Mouse (Mus musculus): ENCODE data around the gene Klk1b16. TPM values are rescaled to one million over a fixed set of nuclear protein-coding genes. Genes with fewer than 3 reads are reported as not detected.

The Klk1b16 gene
- polyA plus RNA-seq, 1 experiment from 2014 or later, result not detected

Other genes with a start within 250 kb of the Klk1b16 start
- gene Klk15, start 203.0 kb upstream of the Klk1b16 start, polyA plus RNA-seq (2014; fragmentation: Nextera tagmentation; extraction: Ambion mirVana), result not detected in 2 replicates
- not detected in 2 replicates for gene Klk1b8, start 186.1 kb upstream of the Klk1b16 start, polyA plus RNA-seq (2014; fragmentation: Nextera tagmentation; extraction: Ambion mirVana)
- not detected in 2 replicates for gene Klk1b1, start 170.0 kb upstream of the Klk1b16 start, polyA plus RNA-seq (2014; fragmentation: Nextera tagmentation; extraction: Ambion mirVana)
- gene Klk1b9, start 160.7 kb upstream of the Klk1b16 start, polyA plus RNA-seq (2014; fragmentation: Nextera tagmentation; extraction: Ambion mirVana), result not detected in 2 replicates
- not detected in 2 replicates for gene Klk1b11, start 140.9 kb upstream of the Klk1b16 start, polyA plus RNA-seq (2014; fragmentation: Nextera tagmentation; extraction: Ambion mirVana)
- gene Klk1b26, start 124.6 kb upstream of the Klk1b16 start, polyA plus RNA-seq (2014; fragmentation: Nextera tagmentation; extraction: Ambion mirVana), result 0.15 TPM in 1 of 2 replicates, not detected in the other
- gene Klk1b27, start 84.5 kb upstream of the Klk1b16 start, polyA plus RNA-seq (2014; fragmentation: Nextera tagmentation; extraction: Ambion mirVana), result not detected in 2 replicates
- gene Klk1b21, start 34.4 kb upstream of the Klk1b16 start, polyA plus RNA-seq (2014; fragmentation: Nextera tagmentation; extraction: Ambion mirVana), result not detected in 2 replicates
- not detected in 2 replicates for gene Klk1b22, start 24.1 kb upstream of the Klk1b16 start, polyA plus RNA-seq (2014; fragmentation: Nextera tagmentation; extraction: Ambion mirVana)
- gene Klk1b24, start 51.5 kb downstream of the Klk1b16 start, polyA plus RNA-seq (2014; fragmentation: Nextera tagmentation; extraction: Ambion mirVana), result not detected in 2 replicates
- gene Klk1b3, start 61.4 kb downstream of the Klk1b16 start, polyA plus RNA-seq (2014; fragmentation: Nextera tagmentation; extraction: Ambion mirVana), result not detected in 2 replicates
- not detected in 2 replicates for gene Klk1b4, start 70.7 kb downstream of the Klk1b16 start, polyA plus RNA-seq (2014; fragmentation: Nextera tagmentation; extraction: Ambion mirVana)
- not detected in 2 replicates for gene Klk1b5, start 79.2 kb downstream of the Klk1b16 start, polyA plus RNA-seq (2014; fragmentation: Nextera tagmentation; extraction: Ambion mirVana)
- gene Klk1, start 88.6 kb downstream of the Klk1b16 start, polyA plus RNA-seq (2014; fragmentation: Nextera tagmentation; extraction: Ambion mirVana), result not detected in 2 replicates
- gene Gm36864, start 99.4 kb downstream of the Klk1b16 start, polyA plus RNA-seq (2014; fragmentation: Nextera tagmentation; extraction: Ambion mirVana), result not detected in 2 replicates
- gene 1700028J19Rik, start 109.9 kb downstream of the Klk1b16 start, polyA plus RNA-seq (2014; fragmentation: Nextera tagmentation; extraction: Ambion mirVana), result 1.00 and 1.9 TPM in 2 replicates
- 121 and 132 TPM in 2 replicates for gene 2410002F23Rik, start 110.0 kb downstream of the Klk1b16 start, polyA plus RNA-seq (2014; fragmentation: Nextera tagmentation; extraction: Ambion mirVana)
- not detected in 2 replicates for gene Acp4, start 120.6 kb downstream of the Klk1b16 start, polyA plus RNA-seq (2014; fragmentation: Nextera tagmentation; extraction: Ambion mirVana)
- 2.3 TPM in 1 of 2 replicates, not detected in the other for gene Gm15517, start 124.7 kb downstream of the Klk1b16 start, polyA plus RNA-seq (2014; fragmentation: Nextera tagmentation; extraction: Ambion mirVana)
- 2.2 and 2.3 TPM in 2 replicates for gene Clec11a, start 170.1 kb downstream of the Klk1b16 start, polyA plus RNA-seq (2014; fragmentation: Nextera tagmentation; extraction: Ambion mirVana)
- 0.98 and 1.00 TPM in 2 replicates for gene Shank1, start 173.5 kb downstream of the Klk1b16 start, polyA plus RNA-seq (2014; fragmentation: Nextera tagmentation; extraction: Ambion mirVana)
- 1.4 and 1.9 TPM in 2 replicates for gene Syt3, start 247.3 kb downstream of the Klk1b16 start, polyA plus RNA-seq (2014; fragmentation: Nextera tagmentation; extraction: Ambion mirVana)
- gene 1700008O03Rik, start 249.1 kb downstream of the Klk1b16 start, polyA plus RNA-seq (2014; fragmentation: Nextera tagmentation; extraction: Ambion mirVana), result 0.99 and 1.4 TPM in 2 replicates

Measured in embryonic facial prominence, embryonic 11.5 days (tissue).